Mouse (Mus musculus): ENCODE measurements around the gene Clec4b2.

DNA sequence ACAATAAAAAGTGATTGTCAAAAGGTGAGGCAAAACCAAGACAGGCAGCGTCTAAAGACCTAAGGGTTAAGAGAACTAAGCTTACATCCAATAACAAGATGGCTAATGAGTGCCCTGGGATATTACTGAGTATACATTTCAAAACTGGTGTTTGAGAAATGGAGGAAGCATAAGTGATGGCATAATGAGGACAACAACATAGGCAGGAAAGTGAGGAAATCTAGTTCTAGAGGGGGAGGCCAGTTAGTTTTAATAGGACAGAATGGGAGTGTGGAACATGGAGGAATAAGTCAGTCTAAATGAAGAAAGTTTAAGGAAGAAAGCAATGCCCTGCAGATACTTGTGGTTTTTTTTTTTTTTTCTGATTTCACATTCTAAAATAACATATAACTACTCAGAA is 45.5 kb upstream of the Clec4b2 start:
- TF ChIP-seq CTCF (conservative IDR thresholded peaks at IDR 0.05; ENCODE audit: insufficient read depth, insufficient read length, low read depth, low read length) = no peak
- TF ChIP-seq POLR2A (IDR thresholded peaks at IDR 0.05; ENCODE audit: low read depth, low read length) = no peak

Data from kidney, adult 2 months (tissue).